Mouse (Mus musculus) hindlimb bud, embryonic 11.5 days (tissue): Measurements from ENCODE around the gene Slc34a3.

Experiments
- DNase-seq: peaks from one replicate; pipeline ENCODE4 v3.0.0-alpha.2; 2012; ENCODE audit warnings: low read depth, low spot score; ENCODE audit errors: extremely low spot score

Gene Slc34a3

GRCm38 (mm10) chr2:25226864-25227263, 7.3 kb downstream of the Slc34a3 start:
- DNase-seq = no peak

- DNase-seq = no peak
These were observed 8.3 kb downstream of the Slc34a3 start for GRCm38 (mm10) chr2:25225811-25226379.

- peak; percentile 98 for DNase-seq
These were observed 9.1 kb downstream of the Slc34a3 start for GRCm38 (mm10) chr2:25224766-25225752.

- DNase-seq = no peak
These were observed 9.7 kb downstream of the Slc34a3 start, which contains the start of gene Tubb4b for GRCm38 (mm10) chr2:25224492-25224765. Gene Tubb4b (minus strand): TSS chr2:25224702.

GRCm38 (mm10) chr2:25223681-25224491, 10.3 kb downstream of the Slc34a3 start:
- no peak for DNase-seq

GRCm38 (mm10) chr2:25221331-25221772, 12.8 kb downstream of the Slc34a3 start:
- no peak for DNase-seq

GRCm38 (mm10) chr2:25218445-25218844, 15.7 kb downstream of the Slc34a3 start, which contains the start of gene Fam166a:
Gene Fam166a (plus strand): TSS chr2:25218745.
- no peak for DNase-seq

- DNase-seq = no peak
These were observed 16.5 kb downstream of the Slc34a3 start for GRCm38 (mm10) chr2:25217666-25218065.

GRCm38 (mm10) chr2:25214444-25214843, 19.7 kb downstream of the Slc34a3 start, which contains the start of gene Stpg3:
Gene Stpg3 (minus strand): TSS chr2:25214637.
- no peak for DNase-seq

- DNase-seq = no peak
These were observed 20.8 kb downstream of the Slc34a3 start for GRCm38 (mm10) chr2:25213266-25213865.

- DNase-seq = no peak
These were observed 23.0 kb downstream of the Slc34a3 start, which contains the start of gene Nelfb for GRCm38 (mm10) chr2:25211121-25211670. Gene Nelfb (minus strand): TSS chr2:25211489.

GRCm38 (mm10) chr2:25210686-25211085, 23.5 kb downstream of the Slc34a3 start:
- no peak for DNase-seq

- DNase-seq = no peak
These were observed 26.6 kb downstream of the Slc34a3 start for GRCm38 (mm10) chr2:25207593-25207992.

- no peak for DNase-seq
These were observed 30.4 kb downstream of the Slc34a3 start for GRCm38 (mm10) chr2:25203631-25204214.

- DNase-seq = no peak
These were observed 33.5 kb downstream of the Slc34a3 start for GRCm38 (mm10) chr2:25200631-25201030.

- DNase-seq = no peak
These were observed 36.2 kb downstream of the Slc34a3 start for GRCm38 (mm10) chr2:25197946-25198345.

GRCm38 (mm10) chr2:25197191-25197590, 37.0 kb downstream of the Slc34a3 start:
- DNase-seq = no peak

- DNase-seq = no peak
These were observed 37.8 kb downstream of the Slc34a3 start, which contains the start of gene Tor4a for GRCm38 (mm10) chr2:25196172-25196954. Gene Tor4a (minus strand): TSS chr2:25196886.
